Mouse (Mus musculus): ENCODE data around the gene Catsper3. TPM values are rescaled to one million over a fixed set of nuclear protein-coding genes. Genes with fewer than 3 reads are reported as not detected.

The Catsper3 gene
- polyA plus RNA-seq, 1 experiment = not detected

- H3K27me3 ChIP-seq (ENCODE audit: control insufficient read depth, insufficient read depth, low read length) = no peaks in the 10 kb centered on the region
- TF ChIP-seq CTCF (IDR thresholded peaks at IDR 0.05; ENCODE audit: extremely low read depth, insufficient read length, insufficient replicate concordance, low read depth, low read length) (no peak), POLR2A (IDR thresholded peaks at IDR 0.05; ENCODE audit: low read depth, low read length) (no peak)
- H3K4me1 ChIP-seq (ENCODE audit: control insufficient read depth, insufficient read depth, insufficient read length, low read length) = no peaks in the 10 kb centered on the region; the same call in 1 of the 2 replicates
- no peaks in the 10 kb centered on the region for H3K36me3 ChIP-seq (ENCODE audit: control insufficient read depth, insufficient read depth, low read length)
- no peak overlapping the region for H3K27ac ChIP-seq (ENCODE audit: insufficient read depth, low read depth, low read length)
- WGBS = 96% methylated on average over 10 of the region's 10 CpGs
- H3K4me3 ChIP-seq (ENCODE audit: low read depth, low read length) = no peak overlapping the region
These were observed 25.3 kb downstream of the Catsper3 start for GRCm38 (mm10) chr13:55809707-55810106.

- Histone ChIP-seq H3K27me3 (ENCODE audit: control insufficient read depth, insufficient read depth, low read length) (no peaks in the 10 kb centered on the region), H3K4me1 (ENCODE audit: control insufficient read depth, insufficient read depth, insufficient read length, low read length) (no peaks in the 10 kb centered on the region; the same call in 1 of the 2 replicates), H3K27ac (ENCODE audit: insufficient read depth, low read depth, low read length) (no peak overlapping the region), H3K4me3 (ENCODE audit: low read depth, low read length) (no peak overlapping the region), H3K36me3 (ENCODE audit: control insufficient read depth, insufficient read depth, low read length) (no peaks in the 10 kb centered on the region)
- no peak for TF ChIP-seq POLR2A (IDR thresholded peaks at IDR 0.05; ENCODE audit: low read depth, low read length)
- TF ChIP-seq CTCF (IDR thresholded peaks at IDR 0.05; ENCODE audit: extremely low read depth, insufficient read length, insufficient replicate concordance, low read depth, low read length) = no peak
- WGBS = 64% methylated on average over 5 of the region's 5 CpGs
These were observed 26.6 kb downstream of the Catsper3 start for GRCm38 (mm10) chr13:55810947-55811346.

DNA sequence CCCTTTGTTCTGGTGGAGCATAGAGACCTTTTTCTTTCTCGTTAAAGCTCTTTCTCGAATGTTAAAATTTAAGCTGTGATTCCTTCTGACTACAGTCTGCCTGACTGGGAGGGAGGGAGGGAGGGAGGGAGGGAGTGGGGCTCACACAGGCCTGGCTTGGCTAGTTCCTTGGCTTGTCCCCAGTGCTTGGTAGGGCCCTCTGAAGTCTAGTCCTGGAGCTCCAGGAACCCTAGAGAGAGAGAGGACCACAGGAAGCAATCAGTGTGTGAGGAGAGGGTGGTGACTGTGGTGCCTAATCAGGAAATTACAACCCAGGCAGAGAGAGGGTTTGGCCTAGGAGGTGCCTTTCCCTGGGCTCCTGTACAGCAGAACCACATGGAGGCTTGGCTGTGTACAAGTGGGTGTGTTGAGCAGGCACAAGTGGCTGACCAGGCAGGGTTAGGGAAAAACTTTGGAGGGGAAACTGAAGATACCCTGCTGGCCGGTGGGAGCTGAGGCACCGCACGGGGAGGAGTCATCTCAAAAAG is 29.2 kb downstream of the Catsper3 start:
- Histone ChIP-seq H3K27ac (ENCODE audit: insufficient read depth, low read depth, low read length) (no peak overlapping the region), H3K4me3 (ENCODE audit: low read depth, low read length) (no peak overlapping the region), H3K36me3 (ENCODE audit: control insufficient read depth, insufficient read depth, low read length) (no peaks in the 10 kb centered on the region), H3K4me1 (ENCODE audit: control insufficient read depth, insufficient read depth, insufficient read length, low read length) (no peaks in the 10 kb centered on the region; the same call in 1 of the 2 replicates), H3K27me3 (ENCODE audit: control insufficient read depth, insufficient read depth, low read length) (no peaks in the 10 kb centered on the region)
- 73% methylated on average over 5 of the region's 5 CpGs for WGBS
- TF ChIP-seq POLR2A (IDR thresholded peaks at IDR 0.05; ENCODE audit: low read depth, low read length) (no peak), CTCF (IDR thresholded peaks at IDR 0.05; ENCODE audit: extremely low read depth, insufficient read length, insufficient replicate concordance, low read depth, low read length) (no peak)

DNA sequence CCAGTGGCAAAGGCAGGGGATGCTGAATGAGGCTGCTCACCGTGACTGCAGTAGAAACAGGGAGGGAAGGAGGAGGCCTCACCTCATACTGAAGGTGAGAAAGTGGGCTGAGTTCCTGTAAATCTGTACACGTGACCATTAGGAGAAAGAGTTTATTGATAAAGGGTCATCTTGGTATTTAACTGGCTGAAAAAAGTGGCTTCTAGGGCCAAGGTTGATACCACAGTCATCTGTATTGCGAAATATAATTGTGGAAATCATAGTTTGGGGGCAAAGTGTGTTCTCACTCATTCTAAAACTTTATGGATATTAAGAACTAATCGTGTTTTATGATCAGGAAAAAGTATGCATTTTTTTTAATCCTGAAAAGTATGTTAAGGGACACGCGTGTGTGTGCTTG is 30.5 kb downstream of the Catsper3 start:
- Histone ChIP-seq H3K4me1 (ENCODE audit: control insufficient read depth, insufficient read depth, insufficient read length, low read length) (no peaks in the 10 kb centered on the region; the same call in 1 of the 2 replicates), H3K36me3 (ENCODE audit: control insufficient read depth, insufficient read depth, low read length) (no peaks in the 10 kb centered on the region), H3K27me3 (ENCODE audit: control insufficient read depth, insufficient read depth, low read length) (no peaks in the 10 kb centered on the region), H3K27ac (ENCODE audit: insufficient read depth, low read depth, low read length) (no peak overlapping the region), H3K4me3 (ENCODE audit: low read depth, low read length) (no peak overlapping the region)
- no peak for TF ChIP-seq POLR2A (IDR thresholded peaks at IDR 0.05; ENCODE audit: low read depth, low read length)
- TF ChIP-seq CTCF (IDR thresholded peaks at IDR 0.05; ENCODE audit: extremely low read depth, insufficient read length, insufficient replicate concordance, low read depth, low read length) = no peak
- WGBS = 67% methylated on average over 6 of the region's 6 CpGs

DNA sequence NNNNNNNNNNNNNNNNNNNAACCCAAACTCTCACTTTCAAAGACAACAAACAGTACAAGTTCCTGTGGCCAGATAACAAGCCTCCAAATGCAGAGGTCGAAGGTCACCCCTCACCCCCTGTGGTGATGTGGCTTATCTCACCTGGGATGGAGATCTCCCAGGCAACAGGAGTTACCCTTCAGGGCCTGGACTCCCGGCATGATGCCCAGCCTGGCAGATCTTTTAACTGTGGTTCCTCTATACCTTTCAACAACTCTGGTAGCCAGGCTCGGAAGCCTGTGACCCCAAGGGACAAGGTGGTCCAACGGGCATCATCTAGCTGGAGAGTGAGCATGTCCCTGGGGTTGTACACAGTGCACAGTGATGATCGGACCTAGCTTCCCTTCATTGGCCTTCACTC is 38.1 kb downstream of the Catsper3 start:
- H3K27me3 ChIP-seq (ENCODE audit: control insufficient read depth, insufficient read depth, low read length) = peaks cover 13% of the 10 kb centered on the region
- H3K27ac ChIP-seq (ENCODE audit: insufficient read depth, low read depth, low read length) = no peak overlapping the region
- H3K4me1 ChIP-seq (ENCODE audit: control insufficient read depth, insufficient read depth, insufficient read length, low read length) = peaks cover 2% of the 10 kb centered on the region; the same call in 1 of the 2 replicates
- no peak overlapping the region for H3K4me3 ChIP-seq (ENCODE audit: low read depth, low read length)
- TF ChIP-seq CTCF (IDR thresholded peaks at IDR 0.05; ENCODE audit: extremely low read depth, insufficient read length, insufficient replicate concordance, low read depth, low read length) (no peak), POLR2A (IDR thresholded peaks at IDR 0.05; ENCODE audit: low read depth, low read length) (no peak)
- WGBS = 62% methylated on average over 5 of the region's 5 CpGs
- peaks cover 9% of the 10 kb centered on the region for H3K36me3 ChIP-seq (ENCODE audit: control insufficient read depth, insufficient read depth, low read length)

DNA sequence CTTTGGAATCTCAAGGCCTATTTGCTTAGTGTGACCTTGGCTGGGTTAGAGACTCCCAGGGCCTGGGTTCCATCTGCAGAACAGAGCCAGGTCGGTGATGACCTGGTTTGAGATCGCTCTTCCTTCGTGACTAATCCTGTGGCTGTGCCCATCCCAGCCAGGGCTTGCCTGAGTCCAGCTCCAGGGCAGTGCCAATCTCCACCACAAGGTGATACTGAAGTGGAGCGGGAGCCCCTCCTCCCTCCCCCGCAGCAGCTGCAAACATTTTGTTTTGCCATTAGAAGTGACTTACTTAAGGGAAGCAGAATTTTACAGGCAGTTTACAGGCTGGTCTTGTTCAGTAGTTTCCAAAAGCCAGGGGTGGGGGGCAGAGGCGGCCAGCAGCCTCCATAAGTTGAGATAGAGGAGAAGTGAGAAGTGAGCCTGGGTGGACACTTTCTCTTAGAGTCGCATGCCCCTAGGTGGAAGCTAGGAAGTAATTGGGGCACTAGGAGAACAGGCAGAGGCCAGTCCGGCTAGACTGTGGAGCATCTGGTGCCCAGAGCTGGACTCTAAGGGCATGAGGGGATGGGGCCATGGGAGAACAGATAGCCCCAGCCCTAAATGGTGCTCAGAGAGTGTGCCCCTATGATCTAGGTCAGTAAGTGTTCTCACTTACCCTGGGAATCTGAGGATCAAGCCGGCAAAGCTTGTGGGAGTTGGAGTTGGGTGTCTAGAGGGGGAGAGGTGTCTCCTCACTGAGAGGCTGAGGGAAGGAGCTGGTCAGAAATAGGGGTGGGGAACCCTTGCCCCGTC is 40.0 kb downstream of the Catsper3 start:
- Histone ChIP-seq H3K27ac (ENCODE audit: insufficient read depth, low read depth, low read length) (no peak overlapping the region), H3K27me3 (ENCODE audit: control insufficient read depth, insufficient read depth, low read length) (peaks cover 13% of the 10 kb centered on the region)
- WGBS = 71% methylated on average over 10 of the region's 10 CpGs

GRCm38 (mm10) chr13:55825245-55825681 is 40.9 kb downstream of the Catsper3 start:
- 69% methylated on average over 32 of the region's 32 CpGs for WGBS
- Histone ChIP-seq H3K27ac (ENCODE audit: insufficient read depth, low read depth, low read length) (no peak overlapping the region), H3K4me3 (ENCODE audit: low read depth, low read length) (no peak overlapping the region), H3K36me3 (ENCODE audit: control insufficient read depth, insufficient read depth, low read length) (peaks cover 9% of the 10 kb centered on the region), H3K27me3 (ENCODE audit: control insufficient read depth, insufficient read depth, low read length) (peaks cover 15% of the 10 kb centered on the region), H3K4me1 (ENCODE audit: control insufficient read depth, insufficient read depth, insufficient read length, low read length) (peaks cover 4% of the 10 kb centered on the region)
- TF ChIP-seq POLR2A (IDR thresholded peaks at IDR 0.05; ENCODE audit: low read depth, low read length) = no peak
- no peak for TF ChIP-seq CTCF (IDR thresholded peaks at IDR 0.05; ENCODE audit: extremely low read depth, insufficient read length, insufficient replicate concordance, low read depth, low read length)

More for the DNA sequence above, 40.0 kb downstream of the Catsper3 start:
- TF ChIP-seq POLR2A (IDR thresholded peaks at IDR 0.05; ENCODE audit: low read depth, low read length) (no peak), CTCF (IDR thresholded peaks at IDR 0.05; ENCODE audit: extremely low read depth, insufficient read length, insufficient replicate concordance, low read depth, low read length) (no peak)
- Histone ChIP-seq H3K4me3 (ENCODE audit: low read depth, low read length) (no peak overlapping the region), H3K4me1 (ENCODE audit: control insufficient read depth, insufficient read depth, insufficient read length, low read length) (peaks cover 4% of the 10 kb centered on the region), H3K36me3 (ENCODE audit: control insufficient read depth, insufficient read depth, low read length) (peaks cover 9% of the 10 kb centered on the region)

All from small intestine, adult 2 months (tissue).